Mouse (Mus musculus): ENCODE measurements around the gene Gm2956. TPM values are rescaled to one million over a fixed set of nuclear protein-coding genes. Genes with fewer than 3 reads are reported as not detected.
"Not testable (repeated sequence)": the region's sequence is repeated elsewhere in the genome, so short reads cannot be mapped to it uniquely, and the experiment has no call there.

The Gm2956 gene
- polyA plus RNA-seq (2014; fragmentation: Nextera tagmentation; extraction: Ambion mirVana) = not detected in 2 replicates

DNA sequence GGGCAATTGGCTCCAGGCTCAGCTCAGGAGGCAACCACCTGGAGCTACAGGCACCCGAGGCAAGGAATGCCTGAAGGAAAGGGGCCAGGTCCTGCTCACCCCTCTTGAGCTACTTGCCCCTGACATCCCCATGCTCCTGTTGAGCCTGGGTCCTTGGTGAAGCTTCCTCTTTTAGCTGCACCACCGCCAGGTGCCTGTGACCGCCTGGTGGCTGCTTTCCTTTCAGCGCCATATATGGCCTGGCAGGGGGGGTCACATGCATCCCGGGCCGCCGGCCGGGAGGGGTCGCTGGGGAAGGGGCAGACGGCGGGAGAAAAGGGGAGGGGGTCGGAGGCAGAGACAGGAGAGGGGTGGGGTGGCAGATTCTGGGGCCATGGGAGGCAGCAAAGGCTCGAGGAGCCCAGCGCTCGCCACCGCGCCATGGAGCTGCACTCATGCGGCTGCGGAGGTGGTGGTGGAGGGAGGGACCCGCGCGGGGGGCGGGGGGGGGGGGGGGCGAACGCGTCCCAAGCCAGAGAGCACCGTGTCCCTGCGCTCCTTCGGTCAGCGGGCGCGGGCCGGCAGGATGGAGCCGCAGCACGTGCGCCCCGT is at the start of gene Gm2956:
Gene Gm2956, plus strand, starts transcription at position 541 of the 591 bp plus-strand sequence.
- 0% methylated on average over 2 of the region's 37 CpGs for WGBS
- ATAC-seq (ENCODE audit: insufficient number of reproducible peaks, insufficient read depth, low FRiP score, low read depth); H3K9ac ChIP-seq (replicated peaks; ENCODE audit: low read depth, low read length); H3K27ac ChIP-seq (ENCODE audit: low read length); H3K36me3 ChIP-seq (ENCODE audit: control insufficient read depth, insufficient read depth, low read length); H3K9me3 ChIP-seq (ENCODE audit: control insufficient read depth, low read depth, low read length); H3K27me3 ChIP-seq (ENCODE audit: control insufficient read depth, insufficient read depth, low read length); H3K4me1 ChIP-seq (ENCODE audit: control insufficient read depth, insufficient read depth, low read length): not testable (repeated sequence)
- H3K4me2 ChIP-seq (replicated peaks; ENCODE audit: low read depth, low read length) = peak within 1 kb of the TSS; percentile 37
- peak within 1 kb of the TSS; percentile 22; the same call in 1 of the 2 replicates for H3K4me3 ChIP-seq (ENCODE audit: low read depth, low read length)

DNA sequence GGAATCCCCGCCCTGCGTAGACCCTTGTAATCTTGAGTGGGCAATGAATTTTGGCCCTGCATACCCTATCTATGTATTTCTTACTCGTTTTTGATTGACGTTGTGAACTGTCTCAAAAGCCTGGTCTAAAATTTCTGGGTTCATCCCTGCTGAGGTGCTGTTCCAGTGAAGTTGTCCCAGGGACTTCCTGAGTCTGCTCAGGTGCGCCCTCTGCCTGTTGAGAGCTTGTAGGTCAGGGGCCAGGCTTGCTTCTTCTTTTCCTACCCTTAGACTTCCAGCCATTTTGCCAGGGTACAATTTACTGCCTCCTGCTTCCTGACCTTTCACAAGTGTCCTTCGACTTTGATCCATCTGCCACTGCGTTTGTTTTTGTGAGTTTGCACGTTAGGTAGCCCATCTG is 979 bp downstream of the Gm2956 start:
- H3K4me1 ChIP-seq (ENCODE audit: control insufficient read depth, insufficient read depth, low read length); H3K4me3 ChIP-seq (ENCODE audit: low read depth, low read length); H3K9me3 ChIP-seq (ENCODE audit: control insufficient read depth, low read depth, low read length); H3K36me3 ChIP-seq (ENCODE audit: control insufficient read depth, insufficient read depth, low read length); H3K27me3 ChIP-seq (ENCODE audit: control insufficient read depth, insufficient read depth, low read length); H3K27ac ChIP-seq (ENCODE audit: low read length); H3K9ac ChIP-seq (replicated peaks; ENCODE audit: low read depth, low read length); ATAC-seq (ENCODE audit: insufficient number of reproducible peaks, insufficient read depth, low FRiP score, low read depth); H3K4me2 ChIP-seq (replicated peaks; ENCODE audit: low read depth, low read length): not testable (repeated sequence)
- 0% methylated on average over 3 of the region's 8 CpGs for WGBS

DNA sequence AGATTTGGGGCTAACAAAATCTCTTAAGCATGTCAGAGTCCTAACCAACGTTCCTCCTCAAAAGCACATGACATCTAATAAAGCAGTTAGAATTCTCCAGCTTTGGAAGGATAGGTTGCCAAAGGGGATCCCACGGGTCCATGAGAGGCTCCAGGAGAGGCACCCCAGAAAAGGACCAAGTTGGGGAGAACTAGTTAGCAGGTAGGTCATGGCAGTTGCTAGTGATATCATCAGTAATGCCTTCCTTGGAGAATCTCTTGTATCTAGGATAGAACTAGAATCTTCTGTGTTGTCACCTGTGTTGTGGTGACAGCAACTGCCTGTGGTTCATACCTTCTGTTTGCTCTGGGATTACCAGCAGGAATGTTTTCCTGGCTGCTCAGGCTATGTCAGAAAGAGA is 62.4 kb downstream of the Gm2956 start, which contains the start of gene Gm10413:
Gene Gm10413, plus strand, starts transcription at position 301 of the 400 bp plus-strand sequence.
- H3K4me2 ChIP-seq (replicated peaks; ENCODE audit: low read depth, low read length); H3K4me3 ChIP-seq (ENCODE audit: low read depth, low read length); H3K4me1 ChIP-seq (ENCODE audit: control insufficient read depth, insufficient read depth, low read length); H3K27me3 ChIP-seq (ENCODE audit: control insufficient read depth, insufficient read depth, low read length); H3K9ac ChIP-seq (replicated peaks; ENCODE audit: low read depth, low read length); H3K36me3 ChIP-seq (ENCODE audit: control insufficient read depth, insufficient read depth, low read length); H3K27ac ChIP-seq (ENCODE audit: low read length); ATAC-seq (ENCODE audit: insufficient number of reproducible peaks, insufficient read depth, low FRiP score, low read depth); H3K9me3 ChIP-seq (ENCODE audit: control insufficient read depth, low read depth, low read length): not testable (repeated sequence)
- no CpG with 5 or more reads among the region's 2 CpGs for WGBS

Other genes starting within 250 kb of the Gm2956 start
- not detected in 2 replicates for gene Gm10340, start 198.6 kb upstream of the Gm2956 start, polyA plus RNA-seq (2014; fragmentation: Nextera tagmentation; extraction: Ambion mirVana)
- gene Gm5795, start 144.4 kb upstream of the Gm2956 start, polyA plus RNA-seq (2014; fragmentation: Nextera tagmentation; extraction: Ambion mirVana) = not detected in 2 replicates
- gene D830030K20Rik, start 124.1 kb upstream of the Gm2956 start, polyA plus RNA-seq (2014; fragmentation: Nextera tagmentation; extraction: Ambion mirVana) = 5.8 and 8.0 TPM in 2 replicates
- gene Gm10413, start 62.5 kb downstream of the Gm2956 start, polyA plus RNA-seq (2014; fragmentation: Nextera tagmentation; extraction: Ambion mirVana) = not detected in 2 replicates
- 1.1 and 2.0 TPM in 2 replicates for gene Gm10409, start 80.0 kb downstream of the Gm2956 start, polyA plus RNA-seq (2014; fragmentation: Nextera tagmentation; extraction: Ambion mirVana)
- 0.81 and 0.97 TPM in 2 replicates for gene Gm3005, start 95.5 kb downstream of the Gm2956 start, polyA plus RNA-seq (2014; fragmentation: Nextera tagmentation; extraction: Ambion mirVana)
- gene Gm10408, start 116.8 kb downstream of the Gm2956 start, polyA plus RNA-seq (2014; fragmentation: Nextera tagmentation; extraction: Ambion mirVana) = not detected in 2 replicates